Mouse (Mus musculus): ENCODE measurements around the gene Tk1. TPM values are rescaled to one million over a fixed set of nuclear protein-coding genes. Genes with fewer than 3 reads are reported as not detected.
"Not testable (repeated sequence)": the region's sequence is repeated elsewhere in the genome, so short reads cannot be mapped to it uniquely, and the experiment has no call there.

The Tk1 gene
- polyA plus RNA-seq, 1 experiment from 2014 or later: 120 TPM

DNA sequence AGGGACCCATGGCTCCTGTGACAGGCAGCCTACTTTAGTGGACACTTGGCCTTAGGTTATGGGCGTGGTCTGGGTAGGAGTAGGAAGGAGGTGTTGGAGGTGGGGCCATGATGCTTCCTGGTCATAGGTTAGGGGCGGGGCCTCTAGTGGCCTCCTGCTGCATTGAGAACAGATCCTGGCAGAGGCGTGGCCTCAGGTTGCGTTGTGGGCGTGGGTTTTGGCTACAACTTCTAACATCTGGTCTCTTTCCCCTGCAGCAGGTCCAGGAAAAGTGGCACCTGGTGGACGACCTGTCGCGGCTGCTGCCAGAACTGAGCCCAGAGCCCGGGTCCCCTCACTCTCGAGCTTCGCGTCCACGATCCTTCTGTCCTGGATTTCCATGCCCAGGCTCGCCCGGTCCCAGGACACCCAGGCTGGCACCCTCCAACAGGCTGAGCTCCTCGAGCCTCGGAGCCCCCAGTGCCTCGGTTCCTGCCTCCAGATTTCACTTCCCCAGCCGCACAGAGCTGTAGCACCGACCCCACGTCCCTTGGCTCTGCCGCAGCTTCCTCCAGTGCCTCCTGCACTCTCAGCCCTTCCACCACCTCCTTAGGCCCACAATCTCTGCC is 33.5 kb downstream of the Tk1 start:
- peak overlapping the region; percentile 32 for H3K4me3 ChIP-seq (replicated peaks; ENCODE audit: low read length)
- H3K27ac ChIP-seq (ENCODE audit: low read length): peak overlapping the region; percentile 79
- H3K27me3 ChIP-seq (ENCODE audit: control insufficient read depth, insufficient read depth, low read length): no peaks in the 10 kb centered on the region
- H3K36me3 ChIP-seq (ENCODE audit: control insufficient read depth, insufficient read depth, low read length): no peaks in the 10 kb centered on the region
- peak overlapping the region; percentile 70 for H3K9ac ChIP-seq (ENCODE audit: low read length)
- peaks cover 17% of the 10 kb centered on the region for H3K4me1 ChIP-seq (ENCODE audit: control insufficient read depth, insufficient read depth, low read length)
- H3K4me2 ChIP-seq (ENCODE audit: low read depth, low read length): peak overlapping the region; percentile 60
- peak; percentile 85 for ATAC-seq (ENCODE audit: insufficient read depth, low FRiP score)
- WGBS: 9% methylated on average over 22 of the region's 22 CpGs
- H3K9me3 ChIP-seq (replicated peaks; ENCODE audit: control insufficient read depth, low read length): no peaks in the 10 kb centered on the region

DNA sequence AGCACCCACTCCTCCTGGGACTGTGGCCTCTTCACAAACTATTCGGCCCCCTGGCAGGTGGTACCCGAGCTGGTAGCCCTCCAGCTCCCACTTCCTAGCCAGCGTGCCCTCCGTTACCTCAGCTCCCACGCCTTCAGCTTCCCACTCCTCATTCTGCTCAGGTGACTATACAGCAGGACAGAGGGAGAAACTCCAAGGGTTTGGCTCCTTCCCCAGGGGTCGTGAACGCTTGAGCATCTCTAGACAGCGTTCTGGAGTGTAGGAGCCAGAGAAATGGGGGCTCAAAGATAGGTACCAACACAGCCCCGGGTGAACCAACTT is 34.5 kb downstream of the Tk1 start:
- Histone ChIP-seq H3K27ac (ENCODE audit: low read length) (peak overlapping the region; percentile 76), H3K9ac (ENCODE audit: low read length) (peak overlapping the region; percentile 70; the same call in 1 of the 2 replicates)
- WGBS: 83% methylated on average over 9 of the region's 9 CpGs

DNA sequence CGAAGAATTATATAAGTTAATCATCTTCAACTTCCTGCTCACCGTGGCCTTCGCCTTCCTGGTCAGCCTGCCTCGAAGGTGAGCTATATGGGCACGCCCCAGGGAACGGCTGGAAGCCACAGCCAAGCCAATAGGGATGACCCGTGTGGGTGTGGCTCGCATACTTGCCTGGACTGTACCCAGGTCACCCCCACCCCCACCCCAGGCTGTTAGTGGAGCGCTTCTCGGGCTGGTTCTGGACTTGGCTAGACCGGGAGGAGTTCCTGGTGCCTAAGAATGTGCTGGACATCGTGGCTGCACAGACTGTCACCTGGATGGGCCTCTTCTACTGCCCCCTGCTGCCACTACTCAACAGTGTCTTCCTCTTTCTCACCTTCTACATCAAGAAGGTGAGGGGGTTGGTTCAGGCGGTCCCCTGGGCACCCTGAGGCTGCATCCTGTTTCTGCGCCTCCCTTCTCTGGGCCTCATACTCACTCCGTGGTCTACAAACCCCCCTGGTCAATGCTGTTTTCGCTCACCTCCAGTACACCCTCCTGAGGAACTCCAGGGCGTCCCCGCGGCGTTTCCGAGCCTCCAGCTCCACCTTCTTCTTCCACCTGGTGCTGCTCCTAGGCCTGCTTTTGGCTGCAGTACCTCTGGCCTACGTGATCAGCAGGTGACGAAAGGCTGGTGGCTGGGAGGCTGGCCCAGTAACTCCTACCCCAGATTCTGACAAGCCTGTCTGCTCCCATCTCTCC is 35.0 kb downstream of the Tk1 start:
- Histone ChIP-seq H3K9me3 (replicated peaks; ENCODE audit: control insufficient read depth, low read length) (no peaks in the 10 kb centered on the region), H3K9ac (ENCODE audit: low read length) (peak overlapping the region; percentile 70), H3K4me1 (ENCODE audit: control insufficient read depth, insufficient read depth, low read length) (peaks cover 17% of the 10 kb centered on the region), H3K27me3 (ENCODE audit: control insufficient read depth, insufficient read depth, low read length) (no peaks in the 10 kb centered on the region), H3K4me2 (ENCODE audit: low read depth, low read length) (peak overlapping the region; percentile 69), H3K27ac (ENCODE audit: low read length) (peak overlapping the region; percentile 76), H3K4me3 (replicated peaks; ENCODE audit: low read length) (peak overlapping the region; percentile 33), H3K36me3 (ENCODE audit: control insufficient read depth, insufficient read depth, low read length) (no peaks in the 10 kb centered on the region)
- peak; percentile 89 for ATAC-seq (ENCODE audit: insufficient read depth, low FRiP score)
- 33% methylated on average over 23 of the region's 23 CpGs for WGBS

More for the DNA sequence above, 34.5 kb downstream of the Tk1 start:
- Histone ChIP-seq H3K4me3 (replicated peaks; ENCODE audit: low read length) (peak overlapping the region; percentile 33), H3K36me3 (ENCODE audit: control insufficient read depth, insufficient read depth, low read length) (no peaks in the 10 kb centered on the region), H3K9me3 (replicated peaks; ENCODE audit: control insufficient read depth, low read length) (no peaks in the 10 kb centered on the region), H3K4me2 (ENCODE audit: low read depth, low read length) (peak overlapping the region; percentile 69), H3K27me3 (ENCODE audit: control insufficient read depth, insufficient read depth, low read length) (no peaks in the 10 kb centered on the region), H3K4me1 (ENCODE audit: control insufficient read depth, insufficient read depth, low read length) (peaks cover 17% of the 10 kb centered on the region)
- ATAC-seq (ENCODE audit: insufficient read depth, low FRiP score): no peak

DNA sequence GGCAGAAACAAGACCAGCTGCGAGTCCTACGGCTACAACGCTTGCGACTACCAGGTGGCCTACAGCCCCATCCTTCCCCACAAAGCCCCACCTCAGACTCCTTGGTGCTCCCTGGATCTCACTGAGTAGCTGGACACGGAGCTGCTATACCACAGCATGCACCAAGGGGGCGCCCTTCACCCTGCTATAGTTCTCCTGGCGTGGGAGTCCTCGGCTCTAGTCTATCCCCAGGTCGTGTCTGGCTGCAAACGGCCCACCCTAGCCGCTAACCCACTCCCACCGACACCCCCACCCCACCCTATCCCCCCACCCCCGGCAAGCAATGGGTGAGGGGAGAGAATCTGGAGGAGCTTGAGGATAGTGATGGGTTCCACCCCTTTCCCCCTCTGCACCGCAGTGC is 35.6 kb downstream of the Tk1 start:
- Histone ChIP-seq H3K4me3 (replicated peaks; ENCODE audit: low read length) (peak overlapping the region; percentile 33), H3K4me2 (ENCODE audit: low read depth, low read length) (peak overlapping the region; percentile 69), H3K27ac (ENCODE audit: low read length) (peak overlapping the region; percentile 76), H3K9ac (ENCODE audit: low read length) (peak overlapping the region; percentile 70), H3K27me3 (ENCODE audit: control insufficient read depth, insufficient read depth, low read length) (no peaks in the 10 kb centered on the region), H3K36me3 (ENCODE audit: control insufficient read depth, insufficient read depth, low read length) (no peaks in the 10 kb centered on the region), H3K4me1 (ENCODE audit: control insufficient read depth, insufficient read depth, low read length) (peaks cover 17% of the 10 kb centered on the region), H3K9me3 (replicated peaks; ENCODE audit: control insufficient read depth, low read length) (no peaks in the 10 kb centered on the region)
- ATAC-seq (ENCODE audit: insufficient read depth, low FRiP score): peak; percentile 41
- WGBS: 4% methylated on average over 14 of the region's 14 CpGs

DNA sequence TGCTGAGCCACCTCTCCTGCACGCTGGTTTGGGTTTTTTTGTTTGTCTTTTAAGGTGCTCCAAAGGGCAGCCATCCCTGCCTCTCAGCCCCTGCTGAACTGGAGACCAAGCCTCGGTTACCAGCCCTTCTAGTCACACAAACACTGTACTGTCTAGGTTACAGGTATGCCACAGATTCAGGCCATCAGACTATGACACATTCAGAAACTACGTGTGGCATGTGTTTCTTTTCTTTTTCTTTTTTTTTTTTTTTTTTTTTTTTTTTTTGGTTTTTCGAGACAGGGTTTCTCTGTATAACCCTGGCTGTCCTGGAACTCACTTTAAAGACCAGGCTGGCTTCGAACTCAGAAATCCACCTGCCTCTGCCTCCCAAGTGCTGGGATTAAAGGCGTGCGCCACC is 37.4 kb downstream of the Tk1 start:
- not testable (repeated sequence) for ATAC-seq (ENCODE audit: insufficient read depth, low FRiP score); H3K36me3 ChIP-seq (ENCODE audit: control insufficient read depth, insufficient read depth, low read length); H3K27ac ChIP-seq (ENCODE audit: low read length); H3K4me2 ChIP-seq (ENCODE audit: low read depth, low read length); H3K9ac ChIP-seq (ENCODE audit: low read length); H3K9me3 ChIP-seq (replicated peaks; ENCODE audit: control insufficient read depth, low read length); H3K27me3 ChIP-seq (ENCODE audit: control insufficient read depth, insufficient read depth, low read length); H3K4me3 ChIP-seq (replicated peaks; ENCODE audit: low read length)
- 67% methylated on average over 7 of the region's 7 CpGs for WGBS
- peaks cover 19% of the 10 kb centered on the region for H3K4me1 ChIP-seq (ENCODE audit: control insufficient read depth, insufficient read depth, low read length)

DNA sequence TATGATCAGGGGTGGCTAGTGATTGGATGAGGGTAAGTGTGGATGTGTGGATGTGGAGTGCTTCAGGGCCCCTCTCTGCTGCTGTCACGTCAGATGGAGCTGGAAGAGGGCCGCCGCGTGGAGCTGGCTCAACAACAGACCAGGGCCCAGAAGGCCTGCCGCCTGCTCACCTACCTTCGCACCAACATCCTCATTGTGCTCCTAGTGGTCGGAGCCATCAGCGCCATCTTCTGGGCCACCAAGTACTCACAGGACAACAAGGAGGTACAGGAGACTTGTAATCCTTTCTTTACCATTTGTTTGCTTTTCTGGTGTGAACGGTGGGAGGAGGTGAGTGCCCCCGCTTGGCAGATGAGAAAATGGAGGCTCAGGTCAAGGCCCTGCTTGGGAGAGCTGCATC is 39.6 kb downstream of the Tk1 start:
- H3K4me1 ChIP-seq (ENCODE audit: control insufficient read depth, insufficient read depth, low read length): peaks cover 29% of the 10 kb centered on the region
- no peaks in the 10 kb centered on the region for H3K9me3 ChIP-seq (replicated peaks; ENCODE audit: control insufficient read depth, low read length)
- H3K4me3 ChIP-seq (replicated peaks; ENCODE audit: low read length): no peak overlapping the region
- H3K27me3 ChIP-seq (ENCODE audit: control insufficient read depth, insufficient read depth, low read length): no peaks in the 10 kb centered on the region
- H3K9ac ChIP-seq (ENCODE audit: low read length): 0 out of 2 replicates have a peak overlapping the region, but pooled peaks have one; percentile 32
- H3K27ac ChIP-seq (ENCODE audit: low read length): no peak overlapping the region
- no peaks in the 10 kb centered on the region for H3K36me3 ChIP-seq (ENCODE audit: control insufficient read depth, insufficient read depth, low read length)
- WGBS: 15% methylated on average over 10 of the region's 10 CpGs
- ATAC-seq (ENCODE audit: insufficient read depth, low FRiP score): no peak
- no peak overlapping the region for H3K4me2 ChIP-seq (ENCODE audit: low read depth, low read length)

DNA sequence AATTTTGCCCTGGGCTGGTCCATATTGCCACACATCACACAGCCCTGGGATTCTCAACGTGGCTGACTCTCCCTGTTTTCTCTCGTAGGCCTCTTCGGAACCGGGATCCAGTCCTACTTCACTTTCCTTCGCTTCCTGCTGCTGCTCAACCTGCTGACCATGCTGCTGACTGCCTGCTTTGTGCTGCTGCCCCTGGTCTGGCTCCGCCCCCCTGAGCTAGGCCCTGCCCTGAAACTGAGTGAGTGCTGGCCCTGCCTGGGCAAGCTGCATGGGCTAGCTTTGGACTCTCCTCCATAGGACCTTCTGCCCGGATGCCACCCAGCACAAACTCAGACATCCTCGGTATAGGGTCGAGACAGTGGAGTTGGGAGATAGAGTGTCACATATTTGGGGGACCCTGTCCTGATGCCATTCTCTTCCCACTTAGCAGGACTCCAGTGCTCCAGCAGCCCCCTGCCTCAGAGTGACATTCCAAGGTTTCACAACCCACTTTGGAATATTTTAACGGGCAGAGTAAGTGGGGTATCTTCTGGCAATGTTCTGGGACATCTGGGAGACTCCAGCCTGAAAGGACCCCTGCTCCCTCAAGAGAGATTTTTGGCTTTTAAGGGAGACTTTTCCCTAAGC is 42.1 kb downstream of the Tk1 start:
- Histone ChIP-seq H3K27me3 (ENCODE audit: control insufficient read depth, insufficient read depth, low read length) (no peaks in the 10 kb centered on the region), H3K4me2 (ENCODE audit: low read depth, low read length) (peak overlapping the region; percentile 83), H3K36me3 (ENCODE audit: control insufficient read depth, insufficient read depth, low read length) (no peaks in the 10 kb centered on the region), H3K9me3 (replicated peaks; ENCODE audit: control insufficient read depth, low read length) (no peaks in the 10 kb centered on the region), H3K4me1 (ENCODE audit: control insufficient read depth, insufficient read depth, low read length) (peaks cover 38% of the 10 kb centered on the region), H3K4me3 (replicated peaks; ENCODE audit: low read length) (peak overlapping the region; percentile 29), H3K27ac (ENCODE audit: low read length) (peak overlapping the region; percentile 14; the same call in 1 of the 2 replicates), H3K9ac (ENCODE audit: low read length) (peak overlapping the region; percentile 54)
- no peak for ATAC-seq (ENCODE audit: insufficient read depth, low FRiP score)
- WGBS: 47% methylated on average over 10 of the region's 10 CpGs

DNA sequence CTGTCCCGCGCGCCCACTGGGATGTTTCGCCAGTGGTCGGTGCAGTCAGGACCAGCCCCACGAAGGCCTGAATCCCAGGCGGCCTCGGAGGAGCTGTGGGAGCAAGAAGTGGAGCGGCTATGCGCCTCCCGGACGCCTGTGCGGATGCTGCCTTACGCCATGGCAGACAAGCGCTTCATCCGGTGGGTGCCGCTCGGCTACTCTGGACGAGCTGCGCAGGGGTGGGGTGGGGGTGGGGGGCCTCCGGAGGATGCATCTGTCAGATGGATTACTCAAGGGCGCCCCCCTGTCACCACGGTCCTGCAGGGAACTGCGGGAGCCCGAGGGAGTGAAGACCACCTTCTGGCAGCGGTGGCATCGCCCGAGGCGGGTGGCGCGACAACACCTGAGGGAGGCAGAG is 42.8 kb downstream of the Tk1 start:
- Histone ChIP-seq H3K27ac (ENCODE audit: low read length) (peak overlapping the region; percentile 97; the same call in 1 of the 2 replicates), H3K4me3 (replicated peaks; ENCODE audit: low read length) (peak overlapping the region; percentile 29), H3K4me1 (ENCODE audit: control insufficient read depth, insufficient read depth, low read length) (peaks cover 43% of the 10 kb centered on the region), H3K9ac (ENCODE audit: low read length) (peak overlapping the region; percentile 54), H3K36me3 (ENCODE audit: control insufficient read depth, insufficient read depth, low read length) (no peaks in the 10 kb centered on the region), H3K27me3 (ENCODE audit: control insufficient read depth, insufficient read depth, low read length) (no peaks in the 10 kb centered on the region), H3K9me3 (replicated peaks; ENCODE audit: control insufficient read depth, low read length) (no peaks in the 10 kb centered on the region), H3K4me2 (ENCODE audit: low read depth, low read length) (peak overlapping the region; percentile 83)
- 7% methylated on average over 31 of the region's 31 CpGs for WGBS
- ATAC-seq (ENCODE audit: insufficient read depth, low FRiP score): no peak

DNA sequence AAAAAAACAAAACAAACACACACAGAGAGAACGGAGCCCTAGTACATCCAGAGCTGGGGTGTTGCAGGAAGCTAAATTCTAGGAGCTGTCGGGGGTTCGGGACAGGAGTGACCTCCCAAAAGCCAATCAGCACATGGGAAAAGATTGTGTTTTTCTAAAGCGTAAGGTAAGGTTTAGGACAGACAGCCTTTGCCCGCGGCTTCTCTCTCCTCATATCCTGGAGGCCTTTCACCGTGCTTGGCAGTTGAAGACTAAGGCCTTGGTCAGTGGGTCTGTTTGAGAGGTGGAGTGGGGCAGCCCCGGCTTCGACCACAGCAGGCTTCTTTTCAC is 43.2 kb downstream of the Tk1 start:
- no peaks in the 10 kb centered on the region for H3K27me3 ChIP-seq (ENCODE audit: control insufficient read depth, insufficient read depth, low read length)
- peak overlapping the region; percentile 83 for H3K4me2 ChIP-seq (ENCODE audit: low read depth, low read length)
- WGBS: 56% methylated on average over 9 of the region's 9 CpGs
- no peaks in the 10 kb centered on the region for H3K9me3 ChIP-seq (replicated peaks; ENCODE audit: control insufficient read depth, low read length)
- no peak for ATAC-seq (ENCODE audit: insufficient read depth, low FRiP score)
- peak overlapping the region; percentile 29 for H3K4me3 ChIP-seq (replicated peaks; ENCODE audit: low read length)
- peak overlapping the region; percentile 97 for H3K27ac ChIP-seq (ENCODE audit: low read length)
- H3K4me1 ChIP-seq (ENCODE audit: control insufficient read depth, insufficient read depth, low read length): peaks cover 43% of the 10 kb centered on the region
- peak overlapping the region; percentile 54 for H3K9ac ChIP-seq (ENCODE audit: low read length)
- H3K36me3 ChIP-seq (ENCODE audit: control insufficient read depth, insufficient read depth, low read length): no peaks in the 10 kb centered on the region

All from stomach, embryonic 16.5 days (tissue).